In the genomic region with DNA sequence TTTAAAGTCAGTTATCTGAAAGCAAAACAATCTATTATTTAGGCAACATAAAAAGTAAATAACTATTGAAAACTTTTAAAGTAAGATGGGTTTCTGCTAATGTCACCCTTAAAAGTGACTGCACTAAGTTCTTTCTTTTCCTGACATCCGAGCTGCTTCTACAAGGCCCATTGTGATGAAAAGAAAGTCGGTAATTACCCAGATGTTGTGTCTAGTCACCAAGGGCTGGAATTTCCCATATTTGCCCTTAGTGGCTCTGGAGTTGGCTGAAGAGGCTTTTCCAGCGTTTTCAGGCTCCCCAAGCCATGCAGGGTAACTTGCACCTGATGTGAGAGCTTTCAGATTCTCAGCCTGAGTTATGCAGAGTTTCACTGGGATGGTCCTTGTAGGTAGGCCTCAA, we compare ENCODE assay signal across 20 mouse cellular contexts. TPM values are rescaled to one million over a fixed set of nuclear protein-coding genes. Genes with fewer than 3 reads are reported as not detected.
DNase-seq lines count a peak whose midpoint lies in the region; ATAC-seq and TF ChIP-seq lines count a peak whose summit lies in the region.
"Had no signal": no experiment of that assay in that cellular context is flagged by ENCODE, and none has a peak within 500 bp of the region (broad histone marks: within the 10 kb centered on the region; RNA-seq: fewer than 3 reads in every experiment).

No protein-coding gene starts in this region.

- no peaks in the 10 kb centered on the region for H3K36me3 ChIP-seq in lung, embryonic 14.5 days (ENCODE audit: insufficient read depth)
- H3K36me3 ChIP-seq in midbrain, embryonic 11.5 days (ENCODE audit: control insufficient read depth, insufficient read depth, low read length), result no peaks in the 10 kb centered on the region
- no peaks in the 10 kb centered on the region for H3K36me3 ChIP-seq in midbrain, embryonic 10.5 days
- no peaks in the 10 kb centered on the region for H3K36me3 ChIP-seq in ES-Bruce4 (ENCODE audit: control insufficient read depth, insufficient read depth, low read length, poor library complexity, severe bottlenecking)
- H3K36me3 ChIP-seq in limb, embryonic 10.5 days, result no peaks in the 10 kb centered on the region
- H3K36me3 ChIP-seq: embryonic facial prominence, embryonic 12.5 days; forebrain, embryonic 15.5 days; G1E; heart, embryonic 13.5 days; hindbrain, embryonic 13.5 days had no signal

- peak overlapping the region; percentile 63; the same call in 1 of the 2 replicates for H3K27ac ChIP-seq in lung, embryonic 14.5 days (ENCODE audit: low read depth)
- no peak overlapping the region for H3K27ac ChIP-seq in midbrain, embryonic 11.5 days (ENCODE audit: low read depth, low read length)
- no peak overlapping the region for H3K27ac ChIP-seq in midbrain, embryonic 10.5 days (replicated peaks)
- H3K27ac ChIP-seq in ES-Bruce4 (ENCODE audit: insufficient read depth, low read length), result peak overlapping the region; percentile 71
- no peak overlapping the region for H3K27ac ChIP-seq in limb, embryonic 10.5 days
- H3K27ac ChIP-seq: embryonic facial prominence, embryonic 12.5 days; forebrain, embryonic 15.5 days; heart, embryonic 13.5 days; hindbrain, embryonic 13.5 days; hindbrain, postnatal 0 days had no signal

- WGBS in lung, embryonic 14.5 days, result 18% methylated on average over 3 of the region's 3 CpGs
- WGBS in midbrain, embryonic 11.5 days, result 53% methylated on average over 3 of the region's 3 CpGs
- 51% methylated on average over 3 of the region's 3 CpGs for WGBS in midbrain, embryonic 10.5 days
- 42% methylated on average over 3 of the region's 3 CpGs for WGBS in limb, embryonic 10.5 days

- DNase-seq in lung, embryonic 14.5 days, result peak; percentile 46
- no peak for DNase-seq in lung, postnatal 25 days (ENCODE audit: low spot score)
- DNase-seq in midbrain, embryonic 11.5 days (ENCODE audit: low spot score, missing footprints), result peak; percentile 2
- no peak for DNase-seq in midbrain, embryonic 10.5 days (ENCODE audit: low spot score)
- DNase-seq in R1 (ENCODE audit: low read depth, low spot score), result peak; percentile 36
- DNase-seq in limb, embryonic 10.5 days (ENCODE audit: low spot score), result no peak
- DNase-seq: adrenal gland, postnatal 14 days; cerebellum, adult 11-12 months; cerebellum, adult 9-10 months; cerebellum, postnatal 25 days; gastrocnemius, postnatal 10 days had no signal

- H3K4me2 ChIP-seq in lung, embryonic 14.5 days, result no peak overlapping the region
- no peak overlapping the region for H3K4me2 ChIP-seq in midbrain, embryonic 11.5 days
- H3K4me2 ChIP-seq: embryonic facial prominence, embryonic 12.5 days; forebrain, embryonic 15.5 days; heart, embryonic 13.5 days; hindbrain, embryonic 13.5 days had no signal

- no peak overlapping the region for H3K9ac ChIP-seq in lung, embryonic 14.5 days
- H3K9ac ChIP-seq in midbrain, embryonic 11.5 days (ENCODE audit: low read length), result no peak overlapping the region
- no peak overlapping the region for H3K9ac ChIP-seq in ES-Bruce4 (ENCODE audit: low read depth, poor library complexity, severe bottlenecking)
- H3K9ac ChIP-seq: embryonic facial prominence, embryonic 12.5 days; forebrain, embryonic 15.5 days; heart, embryonic 13.5 days; hindbrain, embryonic 13.5 days had no signal

- no peak for TF ChIP-seq EP300 in ES-Bruce4 (IDR thresholded peaks at IDR 0.05; ENCODE audit: insufficient read depth, low read depth, low read length)

- no peak for ATAC-seq in lung, embryonic 14.5 days (ENCODE audit: insufficient read depth)
- no peak for ATAC-seq in midbrain, embryonic 11.5 days (ENCODE audit: low FRiP score)
- ATAC-seq: activated CD4-positive, CD25-positive, alpha-beta regulatory T cell, adult 4 months; forebrain, embryonic 15.5 days; hindbrain, postnatal 0 days had no signal

- no peak overlapping the region for H3K4me3 ChIP-seq in lung, embryonic 14.5 days (ENCODE audit: low read depth, low read length)
- H3K4me3 ChIP-seq in midbrain, embryonic 11.5 days (ENCODE audit: low read depth, low read length), result no peak overlapping the region
- no peak overlapping the region for H3K4me3 ChIP-seq in midbrain, embryonic 10.5 days
- no peak overlapping the region for H3K4me3 ChIP-seq in ES-Bruce4 (ENCODE audit: low read depth, low read length)
- H3K4me3 ChIP-seq in limb, embryonic 10.5 days, result no peak overlapping the region
- H3K4me3 ChIP-seq: embryonic facial prominence, embryonic 12.5 days; forebrain, embryonic 15.5 days; heart, embryonic 13.5 days; hindbrain, embryonic 13.5 days had no signal

- TF ChIP-seq POLR2A in ES-Bruce4 (IDR thresholded peaks at IDR 0.05; ENCODE audit: insufficient read depth, low read length), result no peak

- TF ChIP-seq CTCF in lung, embryonic 14.5 days (IDR thresholded peaks at IDR 0.05; ENCODE audit: low read depth), result no peak
- no peak for TF ChIP-seq CTCF in ES-Bruce4 (IDR thresholded peaks at IDR 0.05; ENCODE audit: low read depth, low read length)

- H3K9me3 ChIP-seq in lung, embryonic 14.5 days (ENCODE audit: low read depth, low read length), result no peaks in the 10 kb centered on the region
- no peaks in the 10 kb centered on the region for H3K9me3 ChIP-seq in midbrain, embryonic 11.5 days (ENCODE audit: control insufficient read depth, low read length)
- H3K9me3 ChIP-seq in midbrain, embryonic 10.5 days (replicated peaks), result no peaks in the 10 kb centered on the region
- H3K9me3 ChIP-seq in ES-Bruce4 (replicated peaks; ENCODE audit: control insufficient read depth, insufficient read depth, low read length, poor library complexity, severe bottlenecking), result no peaks in the 10 kb centered on the region
- no peaks in the 10 kb centered on the region for H3K9me3 ChIP-seq in limb, embryonic 10.5 days (replicated peaks)
- H3K9me3 ChIP-seq: embryonic facial prominence, embryonic 12.5 days; forebrain, embryonic 15.5 days; G1E; heart, embryonic 13.5 days; hindbrain, embryonic 13.5 days had no signal

- H3K27me3 ChIP-seq in lung, embryonic 14.5 days (ENCODE audit: insufficient read depth, low read length), result no peaks in the 10 kb centered on the region
- no peaks in the 10 kb centered on the region for H3K27me3 ChIP-seq in midbrain, embryonic 11.5 days (ENCODE audit: control insufficient read depth, insufficient read depth, low read length)
- H3K27me3 ChIP-seq in midbrain, embryonic 10.5 days (ENCODE audit: low read depth, poor library complexity, severe bottlenecking), result no peaks in the 10 kb centered on the region
- no peaks in the 10 kb centered on the region for H3K27me3 ChIP-seq in ES-Bruce4 (ENCODE audit: control insufficient read depth, insufficient read depth, low read length, poor library complexity, severe bottlenecking)
- H3K27me3 ChIP-seq in limb, embryonic 10.5 days (ENCODE audit: low read depth, poor library complexity, severe bottlenecking), result no peaks in the 10 kb centered on the region
- H3K27me3 ChIP-seq: CH12.LX; embryonic facial prominence, embryonic 12.5 days; forebrain, embryonic 15.5 days; heart, embryonic 13.5 days; hindbrain, embryonic 13.5 days had no signal

- peaks cover 11% of the 10 kb centered on the region; the same call in 1 of the 2 replicates for H3K4me1 ChIP-seq in lung, embryonic 14.5 days (ENCODE audit: insufficient read depth)
- no peaks in the 10 kb centered on the region for H3K4me1 ChIP-seq in midbrain, embryonic 11.5 days (ENCODE audit: control insufficient read depth, insufficient read depth, low read length)
- H3K4me1 ChIP-seq in midbrain, embryonic 10.5 days, result no peaks in the 10 kb centered on the region
- H3K4me1 ChIP-seq in ES-Bruce4 (ENCODE audit: control insufficient read depth, insufficient read depth, low read length), result peaks cover 3% of the 10 kb centered on the region
- H3K4me1 ChIP-seq in limb, embryonic 10.5 days, result no peaks in the 10 kb centered on the region
- H3K4me1 ChIP-seq: forebrain, embryonic 15.5 days; heart, embryonic 13.5 days; hindbrain, embryonic 13.5 days had no signal

RNA-seq across cellular contexts. Expression of a gene that starts 18.6 kb away (rescaled TPM):
- 111 and 114 TPM in 2 replicates for polyA plus RNA-seq in lung, embryonic 14.5 days (2014; fragmentation: Nextera tagmentation; extraction: Ambion mirVana)
- polyA plus RNA-seq in midbrain, embryonic 11.5 days (2014; fragmentation: Nextera tagmentation; extraction: Ambion mirVana), result 86.2 and 95.4 TPM in 2 replicates
- 63.7 and 75.4 TPM in 2 replicates for polyA plus RNA-seq in midbrain, embryonic 10.5 days (2016; fragmentation: Nextera tagmentation; extraction: Ambion mirVana)
- polyA plus RNA-seq in ES-Bruce4 (2011; ENCODE audit: insufficient read depth, insufficient read length, low read depth, missing spikeins), result 31.7 and 33.5 TPM in 2 replicates
- polyA plus RNA-seq in limb, embryonic 10.5 days (2016; fragmentation: Nextera tagmentation; extraction: Ambion mirVana), result 30.6 and 47.3 TPM in 2 replicates

Comparison
In these comparisons a context has a peak if more than half of its experiments do, and no peak if none do; other contexts are left out.
1. DNase-seq: peak in lung, embryonic 14.5 days (single experiment), midbrain, embryonic 11.5 days (single experiment) and R1 (single experiment); none in lung, postnatal 25 days (single experiment), midbrain, embryonic 10.5 days (single experiment) and limb, embryonic 10.5 days (single experiment).
2. H3K27ac ChIP-seq: peak in lung, embryonic 14.5 days (single experiment) and ES-Bruce4 (single experiment); none in midbrain, embryonic 11.5 days (single experiment), midbrain, embryonic 10.5 days (single experiment) and limb, embryonic 10.5 days (single experiment).